Mouse (Mus musculus) lung, adult 2 months (tissue): Measurements from ENCODE around the gene Arhgap31.

Experiments used
- CTCF ChIP-seq: fragments of 200-500 bp; IDR thresholded peaks from 2 replicates; pipeline ENCODE4 v1.5.1; 2011; ENCODE audit warnings: mild to moderate bottlenecking, low read length, control low read depth; ENCODE audit not compliant: insufficient read depth
- POLR2A ChIP-seq: fragments of 200-500 bp; IDR thresholded peaks from 2 replicates; pipeline ENCODE4 v1.6.1; 2011; ENCODE audit warnings: low read depth, mild to moderate bottlenecking, control low read depth, low read length, borderline replicate concordance; ENCODE audit errors: extremely low read depth

GRCm38 (mm10) chr16:38760834-38761375 is 47.8 kb upstream of the Arhgap31 start:
- TF ChIP-seq CTCF (no peak), POLR2A (no peak)
